In genomic region chr10:77068469-77068868, GRCm38 (mm10) we compare ENCODE assay signal across 21 mouse cellular contexts. TPM values are rescaled to one million over a fixed set of nuclear protein-coding genes. Genes with fewer than 3 reads are reported as not detected.
DNase-seq lines count a peak whose midpoint lies in the region; ATAC-seq lines count a peak whose summit lies in the region.
"Had no signal": no experiment of that assay in that cellular context is flagged by ENCODE, and none has a peak within 500 bp of the region (broad histone marks: within the 10 kb centered on the region; RNA-seq: fewer than 3 reads in every experiment).

No protein-coding gene starts in this region.

- peak overlapping the region; percentile 48 for H3K4me2 ChIP-seq in liver, embryonic 12.5 days
- peak overlapping the region; percentile 35; the same call in 1 of the 2 replicates for H3K4me2 ChIP-seq in liver, embryonic 16.5 days (ENCODE audit: low read depth, low read length)
- H3K4me2 ChIP-seq: hindbrain, embryonic 12.5 days had no signal

- no peaks in the 10 kb centered on the region for H3K9me3 ChIP-seq in liver, embryonic 12.5 days (replicated peaks)
- no peaks in the 10 kb centered on the region for H3K9me3 ChIP-seq in liver, embryonic 16.5 days (replicated peaks; ENCODE audit: control insufficient read depth, low read length)
- H3K9me3 ChIP-seq: embryonic facial prominence, embryonic 10.5 days; forebrain, embryonic 10.5 days; hindbrain, embryonic 12.5 days had no signal

- H3K27me3 ChIP-seq in liver, embryonic 12.5 days (replicated peaks), result no peaks in the 10 kb centered on the region
- H3K27me3 ChIP-seq in liver, embryonic 16.5 days (ENCODE audit: control insufficient read depth, insufficient read depth, low read depth, low read length), result no peaks in the 10 kb centered on the region
- H3K27me3 ChIP-seq: hindbrain, embryonic 12.5 days had no signal

- H3K4me1 ChIP-seq in liver, embryonic 12.5 days, result peaks cover 30% of the 10 kb centered on the region
- H3K4me1 ChIP-seq in liver, embryonic 16.5 days (ENCODE audit: control insufficient read depth, low read depth, low read length), result peaks cover 6% of the 10 kb centered on the region; the same call in 1 of the 2 replicates
- H3K4me1 ChIP-seq: embryonic facial prominence, embryonic 10.5 days; forebrain, embryonic 10.5 days; hindbrain, embryonic 12.5 days had no signal

- H3K27ac ChIP-seq in liver, embryonic 12.5 days, result peak overlapping the region; percentile 41; the same call in 1 of the 2 replicates
- no peak overlapping the region for H3K27ac ChIP-seq in liver, embryonic 16.5 days (ENCODE audit: low read length)
- H3K27ac ChIP-seq: embryonic facial prominence, embryonic 10.5 days; forebrain, embryonic 10.5 days; hindbrain, embryonic 12.5 days had no signal

- peak; percentile 51 for DNase-seq in c-Kit-positive CD71-positive TER-119-positive erythroid progenitor cells, embryonic 14.5 days (ENCODE audit: low spot score)
- DNase-seq in lung, postnatal 36 days, result no peak
- no peak for DNase-seq in urinary bladder, adult 2 months (ENCODE audit: low spot score)
- DNase-seq in yolk sac, embryonic 10.5 days (ENCODE audit: low spot score), result no peak
- DNase-seq in cerebellum, postnatal 36 days, result no peak
- DNase-seq: adrenal gland, adult 8-10 months; adrenal gland, postnatal 36 days; cerebellum, adult 11-12 months; cerebellum, adult 9-10 months; cerebellum, postnatal 25 days; gastrocnemius, postnatal 36 days; heart, adult 11 months; heart, postnatal 10 days; heart, postnatal 4 days had no signal

- ATAC-seq in liver, embryonic 12.5 days, result peak; percentile 79
- peak; percentile 72 for ATAC-seq in liver, embryonic 16.5 days (ENCODE audit: low read depth)
- ATAC-seq: forebrain, embryonic 14.5 days; hindbrain, embryonic 16.5 days had no signal

- 24% methylated on average over 7 of the region's 7 CpGs for WGBS in liver, embryonic 12.5 days (ENCODE audit: insufficient replicate concordance)
- WGBS in liver, embryonic 16.5 days (ENCODE audit: insufficient replicate concordance), result 32% methylated on average over 7 of the region's 7 CpGs

- H3K4me3 ChIP-seq in liver, embryonic 12.5 days, result no peak overlapping the region
- H3K4me3 ChIP-seq in liver, embryonic 16.5 days (ENCODE audit: low read depth, low read length), result no peak overlapping the region
- H3K4me3 ChIP-seq: embryonic facial prominence, embryonic 10.5 days; forebrain, embryonic 10.5 days; hindbrain, embryonic 12.5 days had no signal

- peak overlapping the region; percentile 20; the same call in 1 of the 2 replicates for H3K9ac ChIP-seq in liver, embryonic 12.5 days
- H3K9ac ChIP-seq in liver, embryonic 16.5 days (ENCODE audit: low read depth, low read length), result no peak overlapping the region
- H3K9ac ChIP-seq: hindbrain, embryonic 12.5 days had no signal

- H3K36me3 ChIP-seq in liver, embryonic 12.5 days, result peaks cover 55% of the 10 kb centered on the region
- no peaks in the 10 kb centered on the region; the same call in 1 of the 2 replicates for H3K36me3 ChIP-seq in liver, embryonic 16.5 days (ENCODE audit: control insufficient read depth, insufficient read depth)

RNA-seq across cellular contexts. Expression of gene Slc19a1, which starts 36.4 kb away (rescaled TPM):
- polyA plus RNA-seq in liver, embryonic 12.5 days (2016; fragmentation: Nextera tagmentation; extraction: Ambion mirVana), result 41.8 and 44.9 TPM in 2 replicates
- polyA plus RNA-seq in liver, embryonic 16.5 days (2015; fragmentation: Nextera tagmentation; extraction: Ambion mirVana), result 12.4 and 12.6 TPM in 2 replicates
- polyA plus RNA-seq in urinary bladder, adult 2 months (2012; rRNA removed), result 12.4 and 12.9 TPM in 2 replicates
